Mouse (Mus musculus): ENCODE data around the gene Obscn.

DNA sequence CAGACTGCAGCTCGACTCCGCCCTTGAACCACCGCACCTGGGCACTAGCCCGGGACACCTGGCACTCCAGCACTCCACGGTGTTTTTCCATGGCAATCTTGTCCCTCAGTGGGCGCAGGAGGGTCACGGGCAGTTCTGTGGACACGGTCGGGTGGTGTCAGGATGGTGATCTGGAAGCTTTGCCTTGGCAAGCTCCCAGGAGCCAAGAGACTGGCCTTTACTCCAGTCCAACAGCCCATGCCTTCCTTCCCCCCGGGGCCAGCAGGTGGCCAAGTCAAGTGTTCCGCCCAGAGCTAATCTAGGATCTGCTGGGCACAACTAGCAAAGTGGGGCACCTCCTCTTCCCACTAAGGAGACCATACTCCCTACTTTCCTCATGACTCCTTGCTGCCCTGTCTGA, 57.9 kb downstream of the Obscn start:
- TF ChIP-seq POLR2A (IDR thresholded peaks at IDR 0.05; ENCODE audit: low read depth, low read length) (no peak), CTCF (conservative IDR thresholded peaks at IDR 0.05; ENCODE audit: insufficient read depth, insufficient read length, low read depth, low read length) (no peak; the same call in 1 of the 2 replicates)
